Mouse (Mus musculus) kidney, postnatal 0 days (tissue): ENCODE data around the gene Rnf123. TPM values are rescaled to one million over a fixed set of nuclear protein-coding genes. Genes with fewer than 3 reads are reported as not detected.

Experiments
- ATAC-seq: fragments of 200-750 bp; cut with Nextera tagmentation; replicated peaks from 2 replicates; pipeline ENCODE4 v1.8.0; 2017; ENCODE audit warnings: low read depth, moderate number of reproducible peaks, moderate TSS enrichment, moderate library complexity; ENCODE audit not compliant: low FRiP score
- DNase-seq: peaks from one replicate; pipeline ENCODE4 v3.0.0-alpha.2; 2016; ENCODE audit warnings: low spot score
- H3K27ac ChIP-seq: fragments of 300-500 bp; sonication (generic); 2 replicates; pipeline ENCODE4 v1.5.1; 2014; ENCODE audit warnings: mild to moderate bottlenecking
- H3K27me3 ChIP-seq: fragments of 300-500 bp; sonication (generic); 2 replicates; pipeline ENCODE4 v1.6.1; 2014; ENCODE audit warnings: low read length, mixed read lengths; ENCODE audit not compliant: insufficient read depth
- H3K36me3 ChIP-seq: fragments of 300-500 bp; sonication (generic); 2 replicates; pipeline ENCODE4 v1.6.1; 2014; ENCODE audit warnings: low read length, mixed read lengths; ENCODE audit not compliant: insufficient read depth
- H3K4me1 ChIP-seq: fragments of 300-500 bp; sonication (generic); replicated peaks from 2 replicates; pipeline ENCODE4 v1.6.1; 2014; ENCODE audit warnings: antibody characterized with exemption, low read length, mixed read lengths; ENCODE audit not compliant: insufficient read depth
- H3K4me2 ChIP-seq: fragments of 300-500 bp; sonication (generic); 2 replicates; pipeline ENCODE4 v1.6.1; 2014; ENCODE audit warnings: mild to moderate bottlenecking, low read length, moderate library complexity, mixed read lengths
- H3K4me3 ChIP-seq: fragments of 300-500 bp; sonication (generic); replicated peaks from 2 replicates; pipeline ENCODE4 v1.5.1; 2014; ENCODE audit warnings: low read depth, low read length
- H3K9ac ChIP-seq: fragments of 300-500 bp; sonication (generic); 2 replicates; pipeline ENCODE4 v1.6.1; 2014; ENCODE audit warnings: low read depth, low read length
- H3K9me3 ChIP-seq: fragments of 300-500 bp; sonication (generic); replicated peaks from 2 replicates; pipeline ENCODE4 v1.6.1; 2016; ENCODE audit warnings: low read length, inconsistent platforms, mixed read lengths
- CTCF ChIP-seq: IDR thresholded peaks from 2 replicates; pipeline ENCODE4 v1.5.1; 2016; ENCODE audit warnings: antibody characterized with exemption, low read depth, mild to moderate bottlenecking, moderate library complexity
- WGBS: fragments of 180-500 bp; shearing (Covaris S2); extraction: QIAGEN DNeasy Blood & Tissue Kit; methylation state at CpG from one replicate; pipeline ENCODE4 v1.1.7; 2014; 5-methylcytosine and 5-hydroxymethylcytosine counted together
- polyA plus RNA-seq: library from polyadenylated mRNA; unstranded; fragments of >200 nt; fragmentation: Nextera tagmentation; extraction: Ambion mirVana; gene quantifications from 2 replicates; pipeline ENCODE4 v1.2.1, GENCODE M21; 2015

Rnf123 gene
- polyA plus RNA-seq, 1 experiment from 2014 or later, result 24.6 TPM

DNA sequence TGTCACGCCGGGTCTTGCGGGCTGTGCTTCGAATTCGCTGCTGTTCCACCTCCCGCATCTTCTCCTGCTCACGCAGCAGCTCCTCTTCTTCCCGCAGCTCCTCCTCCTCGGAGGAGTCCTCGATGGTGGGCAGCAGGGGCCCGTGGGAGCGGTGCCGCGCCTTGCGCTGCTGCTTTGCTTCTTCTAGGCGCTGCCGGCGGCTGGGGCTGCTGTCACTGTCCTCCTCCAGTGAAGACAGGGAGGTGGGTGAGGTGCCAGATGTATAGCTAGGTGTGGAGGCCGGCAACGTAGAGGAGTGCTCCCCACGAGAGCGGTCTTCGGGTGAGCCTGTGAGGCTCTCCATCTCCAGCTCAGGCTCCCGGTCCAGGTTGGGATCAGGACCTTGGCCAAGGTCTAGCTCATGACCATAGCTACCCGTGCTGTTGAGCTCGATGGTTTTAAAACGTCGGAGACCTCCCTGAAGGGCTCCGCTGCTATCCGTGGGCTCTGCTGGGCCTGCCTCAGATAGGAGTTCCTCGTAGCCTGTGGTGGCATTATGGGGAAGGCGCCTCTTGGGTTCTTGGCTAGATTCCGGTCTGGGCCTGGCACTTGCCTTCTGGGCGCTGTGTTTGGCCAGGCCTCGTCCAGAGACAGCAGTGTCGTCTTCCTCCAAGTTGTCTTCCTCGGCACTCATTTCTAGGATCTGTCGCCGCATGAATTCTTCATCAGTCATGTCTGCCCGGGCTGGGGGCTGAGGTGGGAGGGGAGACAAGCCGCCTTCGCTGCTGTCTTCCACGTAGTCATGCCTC is 32.3 kb upstream of the Rnf123 start:
- no peaks in the 10 kb centered on the region for H3K36me3 ChIP-seq
- no peaks in the 10 kb centered on the region; the same call in 1 of the 2 replicates for H3K27me3 ChIP-seq
- no peaks in the 10 kb centered on the region for H3K9me3 ChIP-seq
- H3K27ac ChIP-seq, result no peak overlapping the region
- ATAC-seq, result no peak
- no peak overlapping the region for H3K4me2 ChIP-seq
- H3K9ac ChIP-seq, result no peak overlapping the region
- H3K4me1 ChIP-seq, result peaks cover 18% of the 10 kb centered on the region
- no peak for DNase-seq
- TF ChIP-seq CTCF, result no peak
- H3K4me3 ChIP-seq, result no peak overlapping the region
- 69% methylated on average over 43 of the region's 43 CpGs for WGBS

DNA sequence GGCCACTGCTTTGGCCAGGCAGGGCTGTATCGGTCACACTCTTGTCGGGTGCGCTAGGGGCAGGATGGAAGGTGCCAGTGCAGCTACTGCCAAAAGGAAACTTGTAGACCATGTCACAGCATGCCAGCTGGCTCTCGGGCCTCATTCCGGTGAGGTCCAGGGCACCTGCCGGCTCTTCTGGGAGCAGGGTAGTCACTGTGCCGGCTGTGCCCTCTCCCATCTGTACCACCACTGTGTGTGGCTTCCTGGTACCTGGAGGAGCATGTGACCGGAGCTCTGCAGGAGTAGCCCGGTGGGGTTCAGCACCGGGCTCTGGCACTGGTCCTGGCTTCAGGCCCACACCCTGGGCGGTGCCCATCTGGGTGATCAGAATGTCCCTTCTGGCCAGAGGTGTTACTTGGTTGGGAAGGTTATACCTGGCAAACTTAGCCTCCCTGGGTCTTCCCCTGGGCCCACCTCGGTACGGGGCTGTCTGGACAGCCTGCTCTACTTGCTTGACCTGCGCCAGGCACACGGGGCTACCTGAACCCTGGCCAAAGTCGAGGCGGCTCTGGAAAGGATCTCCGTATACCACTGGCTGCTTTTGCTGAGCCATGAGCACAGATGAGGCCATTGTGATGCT is 29.7 kb upstream of the Rnf123 start:
- Histone ChIP-seq H3K4me2 (no peak overlapping the region), H3K27ac (no peak overlapping the region), H3K4me3 (no peak overlapping the region), H3K9ac (no peak overlapping the region), H3K36me3 (no peaks in the 10 kb centered on the region), H3K9me3 (no peaks in the 10 kb centered on the region), H3K4me1 (peaks cover 9% of the 10 kb centered on the region), H3K27me3 (no peaks in the 10 kb centered on the region; the same call in 1 of the 2 replicates)
- ATAC-seq (no peak), DNase-seq (no peak)
- WGBS, result 95% methylated on average over 18 of the region's 18 CpGs
- no peak for TF ChIP-seq CTCF

DNA sequence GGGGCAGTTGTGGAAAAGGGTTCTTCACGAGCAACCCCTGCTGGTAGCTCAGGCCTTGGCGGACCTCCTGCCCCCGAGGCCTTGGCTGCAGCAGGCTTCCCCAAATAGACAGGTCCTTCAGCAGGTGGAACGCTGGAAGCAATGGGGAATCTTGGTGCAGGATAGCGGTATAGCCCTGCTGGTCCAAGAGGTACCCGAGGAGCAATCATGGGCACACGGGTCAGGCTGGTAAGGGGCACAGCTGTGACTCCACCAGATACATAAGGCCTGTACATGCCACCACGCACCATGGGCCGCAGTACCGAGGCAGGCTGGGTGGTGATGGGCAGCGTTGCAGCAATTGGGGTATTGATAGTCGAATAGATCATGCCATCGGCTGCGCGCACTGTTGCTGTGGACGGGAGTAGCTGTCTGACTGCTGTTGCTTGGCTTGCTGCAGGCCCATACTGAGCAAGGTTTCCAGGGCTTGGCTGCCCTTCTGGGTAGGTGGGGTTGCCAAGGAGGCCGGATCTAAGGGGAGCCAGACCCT is 28.5 kb upstream of the Rnf123 start:
- Histone ChIP-seq H3K27me3 (no peaks in the 10 kb centered on the region; the same call in 1 of the 2 replicates), H3K4me2 (peak overlapping the region; percentile 63), H3K9me3 (no peaks in the 10 kb centered on the region), H3K4me3 (peak overlapping the region; percentile 26), H3K9ac (peak overlapping the region; percentile 37; the same call in 1 of the 2 replicates), H3K36me3 (no peaks in the 10 kb centered on the region), H3K4me1 (peaks cover 9% of the 10 kb centered on the region), H3K27ac (no peak overlapping the region)
- WGBS, result 73% methylated on average over 17 of the region's 17 CpGs
- DNase-seq (no peak), ATAC-seq (no peak)
- TF ChIP-seq CTCF, result peak; percentile 23; the same call in 1 of the 2 replicates

DNA sequence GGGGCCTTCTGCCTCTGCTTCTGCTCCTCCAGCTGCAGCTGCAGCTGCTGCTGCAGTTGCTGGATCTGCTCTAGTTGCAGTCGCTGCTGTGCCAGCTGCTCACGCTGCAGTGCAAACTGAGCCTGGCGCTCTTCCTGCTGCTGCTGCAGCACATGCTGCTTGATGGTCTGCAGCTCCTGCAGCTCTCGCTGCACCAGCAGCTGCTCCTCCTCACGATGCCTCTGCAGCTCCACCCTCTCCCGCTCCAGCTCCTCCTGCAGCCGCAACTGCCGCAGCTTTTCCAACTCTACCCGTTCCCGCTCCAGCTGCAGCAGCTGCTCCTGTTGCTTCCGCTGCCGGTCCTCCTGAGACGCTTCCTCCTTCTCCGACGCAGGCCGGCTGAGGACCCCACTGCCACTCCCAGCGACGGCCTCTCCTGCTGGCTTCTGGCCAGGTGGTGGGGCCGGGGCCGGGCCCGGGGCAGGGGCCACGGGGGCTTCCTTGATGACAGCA is 28.0 kb upstream of the Rnf123 start:
- H3K4me1 ChIP-seq, result peaks cover 9% of the 10 kb centered on the region
- H3K4me3 ChIP-seq, result peak overlapping the region; percentile 26
- H3K36me3 ChIP-seq, result no peaks in the 10 kb centered on the region
- DNase-seq (peak; percentile 62), ATAC-seq (no peak)
- TF ChIP-seq CTCF, result no peak
- no peaks in the 10 kb centered on the region; the same call in 1 of the 2 replicates for H3K27me3 ChIP-seq
- peak overlapping the region; percentile 37; the same call in 1 of the 2 replicates for H3K9ac ChIP-seq
- WGBS, result 4% methylated on average over 22 of the region's 22 CpGs
- no peak overlapping the region for H3K27ac ChIP-seq
- no peaks in the 10 kb centered on the region for H3K9me3 ChIP-seq
- H3K4me2 ChIP-seq, result peak overlapping the region; percentile 63

DNA sequence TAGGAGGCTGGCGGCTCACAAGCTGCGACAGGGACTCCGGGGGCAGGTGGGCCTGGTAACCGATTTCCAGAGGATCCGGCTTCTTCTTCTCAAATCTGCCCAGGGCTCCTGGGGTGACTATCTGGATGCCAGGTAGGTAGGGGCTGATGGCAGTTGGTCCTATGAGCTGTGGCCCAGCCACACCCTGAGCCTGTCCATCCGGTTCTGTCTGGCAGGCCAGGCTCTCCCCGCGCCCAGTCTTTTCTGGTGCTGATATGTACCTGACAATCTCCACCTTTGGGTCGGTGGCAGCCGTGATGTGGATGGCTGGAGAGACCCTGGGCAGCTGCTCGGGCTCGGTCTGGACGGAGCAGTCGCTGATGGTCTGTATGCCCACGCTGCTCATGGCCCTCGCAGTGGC is 27.0 kb upstream of the Rnf123 start:
- Histone ChIP-seq H3K4me2 (no peak overlapping the region), H3K9me3 (no peaks in the 10 kb centered on the region), H3K4me3 (no peak overlapping the region), H3K4me1 (peaks cover 9% of the 10 kb centered on the region), H3K27ac (no peak overlapping the region), H3K27me3 (no peaks in the 10 kb centered on the region; the same call in 1 of the 2 replicates), H3K9ac (no peak overlapping the region), H3K36me3 (no peaks in the 10 kb centered on the region)
- 79% methylated on average over 16 of the region's 16 CpGs for WGBS
- ATAC-seq (no peak), DNase-seq (no peak)
- no peak for TF ChIP-seq CTCF

DNA sequence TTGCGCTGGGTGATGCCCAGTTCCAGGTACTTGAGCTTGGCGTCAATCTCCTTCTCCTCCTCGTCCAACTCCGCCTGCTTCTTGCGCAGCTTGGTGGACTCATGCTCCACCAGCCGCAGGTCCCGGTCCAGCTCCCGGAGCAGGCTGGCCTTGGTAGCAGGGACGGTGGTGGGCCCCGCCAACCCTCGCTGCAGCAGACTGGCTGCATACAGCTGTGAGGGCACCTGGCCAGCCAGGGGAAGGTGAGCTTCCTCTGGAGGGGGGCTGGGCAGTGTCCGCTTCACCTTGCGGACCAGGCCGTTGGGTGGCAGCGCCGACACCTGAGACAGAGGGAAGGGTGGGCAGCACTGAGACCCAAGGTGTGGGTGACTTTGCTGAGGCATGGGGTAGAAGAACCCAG is 24.7 kb upstream of the Rnf123 start:
- DNase-seq (no peak), ATAC-seq (no peak)
- Histone ChIP-seq H3K4me1 (peaks cover 15% of the 10 kb centered on the region), H3K27me3 (no peaks in the 10 kb centered on the region), H3K9me3 (no peaks in the 10 kb centered on the region), H3K36me3 (no peaks in the 10 kb centered on the region), H3K9ac (no peak overlapping the region), H3K4me2 (no peak overlapping the region), H3K4me3 (no peak overlapping the region), H3K27ac (no peak overlapping the region)
- no peak for TF ChIP-seq CTCF
- WGBS, result 86% methylated on average over 16 of the region's 16 CpGs
